Mouse (Mus musculus) lung, postnatal 0 days (tissue): ENCODE results near the gene Swt1.

Experiments
- CTCF ChIP-seq: IDR thresholded peaks from 2 replicates; pipeline ENCODE4 v1.5.1; 2016; ENCODE audit warnings: antibody characterized with exemption, mild to moderate bottlenecking
- EP300 ChIP-seq: IDR thresholded peaks from 2 replicates; pipeline ENCODE4 v1.6.1; 2016; ENCODE audit warnings: antibody characterized with exemption, mild to moderate bottlenecking, control low read depth

DNA sequence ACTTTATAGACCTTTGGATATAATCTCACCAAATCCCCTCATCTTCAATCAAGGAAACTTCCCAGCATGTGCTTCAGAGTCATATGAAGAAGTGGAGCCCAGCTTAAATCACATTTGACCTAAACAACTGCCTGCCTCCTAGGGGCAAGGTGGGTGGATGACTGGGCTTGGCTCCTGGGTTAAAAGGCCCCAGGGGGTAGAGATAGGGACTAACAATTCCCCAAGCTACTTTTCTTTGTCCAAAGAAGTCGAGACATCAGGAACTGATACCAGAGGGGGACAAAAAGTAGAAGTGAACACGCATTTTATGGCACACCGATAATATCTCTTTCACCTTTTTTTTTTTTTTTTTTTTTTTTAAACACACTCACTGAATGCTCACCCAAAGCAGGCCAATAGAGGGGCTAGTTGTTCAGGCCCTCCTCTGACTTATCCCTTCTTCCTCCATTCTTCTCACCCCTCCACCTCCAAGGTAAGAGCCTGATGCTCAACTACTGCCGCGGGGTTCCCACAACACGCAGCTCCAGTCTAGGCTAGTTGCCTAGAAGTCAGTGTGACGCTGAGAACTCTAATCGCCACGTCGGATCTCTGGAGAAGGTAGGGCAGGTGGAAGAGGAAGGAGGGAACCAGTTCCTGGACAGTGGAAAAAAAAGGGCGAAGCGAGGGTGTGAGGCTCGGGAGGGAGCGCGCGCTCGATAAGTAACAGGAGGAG, 84.5 kb downstream of the Swt1 start:
- TF ChIP-seq CTCF, result peak; percentile 45
- TF ChIP-seq EP300, result no peak
